Mouse (Mus musculus): Measurements from ENCODE around the gene Safb2.

DNA sequence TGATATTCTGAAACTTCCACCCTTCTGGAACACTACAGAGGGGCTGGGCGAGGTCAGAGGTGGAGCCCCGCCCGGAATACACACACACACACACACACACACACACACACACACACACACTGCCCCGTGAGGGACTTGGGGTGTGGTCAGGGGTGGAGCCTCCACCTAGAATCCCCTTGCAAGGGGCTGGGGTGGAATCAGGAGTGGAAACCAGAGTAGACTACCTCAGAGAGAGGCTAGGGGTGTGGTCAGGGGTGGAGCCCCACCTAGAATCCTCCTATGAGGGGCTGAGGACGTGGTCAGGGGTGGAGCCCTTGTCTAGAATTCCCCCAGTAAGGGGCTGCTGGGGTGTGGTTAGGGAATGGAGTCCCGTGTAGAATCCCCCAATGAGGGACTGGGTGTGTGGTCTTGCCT, 43.8 kb downstream of the Safb2 start:
- no peak for TF ChIP-seq CTCF (IDR thresholded peaks at IDR 0.05; ENCODE audit: control insufficient read depth, insufficient read depth, low read length)
- TF ChIP-seq POLR2A (IDR thresholded peaks at IDR 0.05; ENCODE audit: borderline replicate concordance, control insufficient read depth, low read depth, low read length) = no peak

Measured in bone marrow, adult 2 months (tissue).